Mouse (Mus musculus): Measurements from ENCODE around the gene Tmem50b. TPM values are rescaled to one million over a fixed set of nuclear protein-coding genes. Genes with fewer than 3 reads are reported as not detected.
"Not testable (repeated sequence)": the region's sequence is repeated elsewhere in the genome, so short reads cannot be mapped to it uniquely, and the experiment has no call there.

Gene Tmem50b
- total RNA-seq, 2 experiments from 2014 or later = 65.5 to 74.3 TPM

- peak; percentile 40 for DNase-seq (ENCODE audit: low spot score)
- intact Hi-C loops (cut with DNase I) = loop anchor here (5.0 kb wide), 1 partner anchor 100 kb away; the partner anchor contains the start of genes Gart and Son
These were observed 50.5 kb downstream of the Tmem50b start, which contains the start of gene Ifngr2 for GRCm38 (mm10) chr16:91546836-91547741. Ifngr2 (plus strand) TSS chr16:91547072.

GRCm38 (mm10) chr16:91546391-91546835 is 51.2 kb downstream of the Tmem50b start:
- intact Hi-C loops (cut with DNase I) = loop anchor here (5.0 kb wide), 1 partner anchor 101 kb away; the partner anchor contains the start of genes Gart and Son
- no peak for DNase-seq (ENCODE audit: low spot score)

- intact Hi-C loops (cut with DNase I) = loop anchor here (5.0 kb wide), 1 partner anchor 102 kb away; the partner anchor contains the start of genes Gart and Son
- DNase-seq (ENCODE audit: low spot score) = no peak
These were observed 51.9 kb downstream of the Tmem50b start for GRCm38 (mm10) chr16:91545597-91546281.

- no peak for DNase-seq (ENCODE audit: low spot score)
- intact Hi-C loops (cut with DNase I) = no loop called here
These were observed 54.0 kb downstream of the Tmem50b start for GRCm38 (mm10) chr16:91543619-91544018.

- no peak for DNase-seq (ENCODE audit: low spot score)
- intact Hi-C loops (cut with DNase I) = no loop called here
These were observed 56.0 kb downstream of the Tmem50b start for GRCm38 (mm10) chr16:91541573-91542081.

- intact Hi-C loops (cut with DNase I) = no loop called here
- no peak for DNase-seq (ENCODE audit: low spot score)
These were observed 59.1 kb downstream of the Tmem50b start for GRCm38 (mm10) chr16:91538513-91538912.

GRCm38 (mm10) chr16:91538051-91538450 is 59.5 kb downstream of the Tmem50b start:
- DNase-seq (ENCODE audit: low spot score) = no peak
- intact Hi-C loops (cut with DNase I) = no loop called here

GRCm38 (mm10) chr16:91537065-91537464 is 60.5 kb downstream of the Tmem50b start:
- intact Hi-C loops (cut with DNase I) = no loop called here
- no peak for DNase-seq (ENCODE audit: low spot score)

- no peak for DNase-seq (ENCODE audit: low spot score)
- intact Hi-C loops (cut with DNase I) = no loop called here
These were observed 61.2 kb downstream of the Tmem50b start for GRCm38 (mm10) chr16:91536372-91536771.

GRCm38 (mm10) chr16:91534888-91535287 is 62.7 kb downstream of the Tmem50b start:
- intact Hi-C loops (cut with DNase I) = no loop called here
- no peak for DNase-seq (ENCODE audit: low spot score)

GRCm38 (mm10) chr16:91534477-91534876 is 63.1 kb downstream of the Tmem50b start:
- no peak for DNase-seq (ENCODE audit: low spot score)

GRCm38 (mm10) chr16:91533097-91534001 is 64.3 kb downstream of the Tmem50b start:
- intact Hi-C loops (cut with DNase I) = no loop called here
- DNase-seq (ENCODE audit: low spot score) = no peak

More at GRCm38 (mm10) chr16:91534477-91534876, 63.1 kb downstream of the Tmem50b start:
- intact Hi-C loops (cut with DNase I) = no loop called here

GRCm38 (mm10) chr16:91532429-91532828 is 65.2 kb downstream of the Tmem50b start:
- intact Hi-C loops (cut with DNase I) = no loop called here
- DNase-seq (ENCODE audit: low spot score) = no peak

GRCm38 (mm10) chr16:91531856-91532255 is 65.7 kb downstream of the Tmem50b start:
- DNase-seq (ENCODE audit: low spot score) = no peak
- intact Hi-C loops (cut with DNase I) = no loop called here

- DNase-seq (ENCODE audit: low spot score); intact Hi-C loops (cut with DNase I): not testable (repeated sequence)
These were observed 66.8 kb downstream of the Tmem50b start for GRCm38 (mm10) chr16:91530830-91531229.

GRCm38 (mm10) chr16:91528578-91528977 is 69.0 kb downstream of the Tmem50b start:
- intact Hi-C loops (cut with DNase I) = loop anchor here (5.0 kb wide), 1 partner anchor 34 kb away; no protein-coding TSS in a partner anchor
- no peak for DNase-seq (ENCODE audit: low spot score)

GRCm38 (mm10) chr16:91527500-91527899 is 70.1 kb downstream of the Tmem50b start:
- intact Hi-C loops (cut with DNase I) = loop anchor here (5.0 kb wide), 1 partner anchor 35 kb away; no protein-coding TSS in a partner anchor
- DNase-seq (ENCODE audit: low spot score) = no peak

GRCm38 (mm10) chr16:91527051-91527450 is 70.5 kb downstream of the Tmem50b start:
- intact Hi-C loops (cut with DNase I) = loop anchor here (5.0 kb wide), 1 partner anchor 35 kb away; no protein-coding TSS in a partner anchor
- no peak for DNase-seq (ENCODE audit: low spot score)

- no peak for DNase-seq (ENCODE audit: low spot score)
- intact Hi-C loops (cut with DNase I) = loop anchor here (5.0 kb wide), 1 partner anchor 36 kb away; no protein-coding TSS in a partner anchor
These were observed 71.3 kb downstream of the Tmem50b start for GRCm38 (mm10) chr16:91526274-91526673.

All from heart, postnatal 25 days (tissue).